Mouse (Mus musculus) neural tube, embryonic 11.5 days (tissue): ENCODE results near the gene Zdhhc3. TPM values are rescaled to one million over a fixed set of nuclear protein-coding genes. Genes with fewer than 3 reads are reported as not detected.

ENCODE experiments used
- polyA plus RNA-seq: library from polyadenylated mRNA; unstranded; fragments of >200 nt; fragmentation: Nextera tagmentation; extraction: Ambion mirVana; gene quantifications from 2 replicates; pipeline ENCODE4 v1.2.1, GENCODE M21; 2014

Gene Zdhhc3
- polyA plus RNA-seq, 1 experiment from 2014 or later, result 66.4 TPM

Other genes starting within 250 kb of the Zdhhc3 start
- 80.2 and 88.1 TPM in 2 replicates for gene Zfp445, start 247.2 kb downstream of the Zdhhc3 start, polyA plus RNA-seq
- 3.0 and 3.3 TPM in 2 replicates for gene Zkscan7, start 227.5 kb downstream of the Zdhhc3 start, polyA plus RNA-seq
- gene Zfp105, start 190.1 kb downstream of the Zdhhc3 start, polyA plus RNA-seq, result 35.3 and 36.7 TPM in 2 replicates
- 27.7 and 30.8 TPM in 2 replicates for gene 1110059G10Rik, start 162.2 kb downstream of the Zdhhc3 start, polyA plus RNA-seq
- gene Kif15, start 162.2 kb downstream of the Zdhhc3 start, polyA plus RNA-seq, result 50.3 and 53.9 TPM in 2 replicates
- gene Tmem42, start 91.9 kb downstream of the Zdhhc3 start, polyA plus RNA-seq, result 16.9 and 19.8 TPM in 2 replicates
- 0.49 and 0.57 TPM in 2 replicates for gene Tgm4, start 78.5 kb downstream of the Zdhhc3 start, polyA plus RNA-seq
- gene Exosc7, start within 50 bp of the Zdhhc3 start, polyA plus RNA-seq, result 101 and 110 TPM in 2 replicates
- not detected in 2 replicates for gene Clec3b, start 37.7 kb upstream of the Zdhhc3 start, polyA plus RNA-seq
- 0.58 and 0.89 TPM in 2 replicates for gene Cdcp1, start 102.8 kb upstream of the Zdhhc3 start, polyA plus RNA-seq
- 7.6 and 8.8 TPM in 2 replicates for gene Tmem158, start 147.6 kb upstream of the Zdhhc3 start, polyA plus RNA-seq